11 mouse cellular contexts compared by ENCODE assay signal in the genomic region with DNA sequence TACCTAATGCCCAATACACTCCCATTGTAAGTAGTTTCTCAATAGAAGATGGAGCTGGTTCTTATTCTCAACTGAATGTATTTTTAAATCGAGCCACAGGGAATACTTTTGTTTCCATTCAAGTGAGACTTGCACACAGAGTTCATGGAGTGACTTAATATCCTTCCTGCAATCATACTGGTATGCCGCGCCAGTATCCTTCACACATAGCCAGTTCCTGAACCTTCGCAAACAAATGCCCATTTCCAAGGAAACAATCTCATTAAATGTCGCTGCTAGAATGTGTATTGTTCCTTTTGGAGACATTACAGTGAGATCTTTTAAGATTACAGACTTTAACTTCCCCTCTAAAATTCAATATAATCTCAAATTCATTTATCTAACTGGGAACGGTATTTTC. TPM values are rescaled to one million over a fixed set of nuclear protein-coding genes. Genes with fewer than 3 reads are reported as not detected.
DNase-seq lines count a peak whose midpoint lies in the region; ATAC-seq and TF ChIP-seq lines count a peak whose summit lies in the region.
"Had no signal": no experiment of that assay in that cellular context is flagged by ENCODE, and none has a peak within 500 bp of the region (broad histone marks: within the 10 kb centered on the region; RNA-seq: fewer than 3 reads in every experiment).

No protein-coding gene starts in this region.

- no peaks in the 10 kb centered on the region; the same call in 1 of the 2 replicates for H3K27me3 ChIP-seq in hindbrain, embryonic 14.5 days (ENCODE audit: control insufficient read depth, insufficient read depth, low read length)
- no peaks in the 10 kb centered on the region; the same call in 1 of the 2 replicates for H3K27me3 ChIP-seq in hindbrain, embryonic 16.5 days (replicated peaks; ENCODE audit: control insufficient read depth, insufficient read depth, low read length)
- no peaks in the 10 kb centered on the region for H3K27me3 ChIP-seq in liver, embryonic 14.5 days (ENCODE audit: control insufficient read depth, insufficient read depth, low read length)
- H3K27me3 ChIP-seq in liver, embryonic 12.5 days (replicated peaks), result no peaks in the 10 kb centered on the region; the same call in 1 of the 2 replicates
- no peaks in the 10 kb centered on the region for H3K27me3 ChIP-seq in limb, embryonic 14.5 days (ENCODE audit: control insufficient read depth, insufficient read depth, low read length)
- H3K27me3 ChIP-seq in neural tube, embryonic 15.5 days (replicated peaks), result peaks cover 5% of the 10 kb centered on the region; the same call in 1 of the 2 replicates
- no peaks in the 10 kb centered on the region for H3K27me3 ChIP-seq in midbrain, embryonic 11.5 days (ENCODE audit: control insufficient read depth, insufficient read depth, low read length)
- H3K27me3 ChIP-seq: midbrain, embryonic 15.5 days had no signal

- TF ChIP-seq CTCF in liver, embryonic 14.5 days (IDR thresholded peaks at IDR 0.05; ENCODE audit: low read depth), result no peak

- peak overlapping the region; percentile 87; the same call in 1 of the 2 replicates for H3K4me2 ChIP-seq in hindbrain, embryonic 14.5 days (replicated peaks)
- no peak overlapping the region for H3K4me2 ChIP-seq in hindbrain, embryonic 16.5 days (ENCODE audit: low read length)
- peak overlapping the region; percentile 42 for H3K4me2 ChIP-seq in liver, embryonic 14.5 days (ENCODE audit: low read depth)
- H3K4me2 ChIP-seq in liver, embryonic 12.5 days, result no peak overlapping the region
- H3K4me2 ChIP-seq in limb, embryonic 14.5 days (replicated peaks; ENCODE audit: low read depth, low read length, severe bottlenecking), result peak overlapping the region; percentile 68; the same call in 1 of the 2 replicates
- peak overlapping the region; percentile 95 for H3K4me2 ChIP-seq in neural tube, embryonic 15.5 days
- no peak overlapping the region for H3K4me2 ChIP-seq in midbrain, embryonic 11.5 days

- 79% methylated on average over 6 of the region's 6 CpGs for WGBS in hindbrain, embryonic 14.5 days
- 77% methylated on average over 6 of the region's 6 CpGs for WGBS in hindbrain, embryonic 16.5 days
- WGBS in liver, embryonic 14.5 days (ENCODE audit: insufficient replicate concordance), result 59% methylated on average over 6 of the region's 6 CpGs
- WGBS in liver, embryonic 12.5 days (ENCODE audit: insufficient replicate concordance), result 73% methylated on average over 6 of the region's 6 CpGs
- WGBS in limb, embryonic 14.5 days, result 84% methylated on average over 6 of the region's 6 CpGs
- WGBS in neural tube, embryonic 15.5 days, result 62% methylated on average over 6 of the region's 6 CpGs
- WGBS in midbrain, embryonic 11.5 days, result 87% methylated on average over 6 of the region's 6 CpGs

- peak overlapping the region; percentile 47 for H3K4me3 ChIP-seq in hindbrain, embryonic 14.5 days (replicated peaks; ENCODE audit: low read length)
- H3K4me3 ChIP-seq in hindbrain, embryonic 16.5 days (ENCODE audit: low read length), result no peak overlapping the region; the same call in 1 of the 2 replicates
- H3K4me3 ChIP-seq in liver, embryonic 14.5 days (ENCODE audit: insufficient read depth in 1 of 2, low read depth in 2 of 2, low read length in 2 of 2), result no peak overlapping the region
- no peak overlapping the region for H3K4me3 ChIP-seq in liver, embryonic 12.5 days
- H3K4me3 ChIP-seq in limb, embryonic 14.5 days (replicated peaks; ENCODE audit: low read length), result no peak overlapping the region; the same call in 1 of the 2 replicates
- H3K4me3 ChIP-seq in neural tube, embryonic 15.5 days (replicated peaks), result no peak overlapping the region
- no peak overlapping the region for H3K4me3 ChIP-seq in midbrain, embryonic 11.5 days (ENCODE audit: low read depth, low read length)
- H3K4me3 ChIP-seq: midbrain, embryonic 15.5 days had no signal

- H3K9me3 ChIP-seq in hindbrain, embryonic 14.5 days (ENCODE audit: control insufficient read depth, low read length), result no peaks in the 10 kb centered on the region
- no peaks in the 10 kb centered on the region for H3K9me3 ChIP-seq in hindbrain, embryonic 16.5 days (ENCODE audit: control insufficient read depth, low read length)
- no peaks in the 10 kb centered on the region for H3K9me3 ChIP-seq in liver, embryonic 14.5 days (ENCODE audit: control insufficient read depth, low read length)
- H3K9me3 ChIP-seq in liver, embryonic 12.5 days (replicated peaks), result no peaks in the 10 kb centered on the region
- no peaks in the 10 kb centered on the region for H3K9me3 ChIP-seq in limb, embryonic 14.5 days (ENCODE audit: control insufficient read depth, low read length)
- H3K9me3 ChIP-seq in neural tube, embryonic 15.5 days (replicated peaks), result no peaks in the 10 kb centered on the region
- no peaks in the 10 kb centered on the region for H3K9me3 ChIP-seq in midbrain, embryonic 11.5 days (ENCODE audit: control insufficient read depth, low read length)
- H3K9me3 ChIP-seq: midbrain, embryonic 15.5 days had no signal

- no peak for TF ChIP-seq POLR2A in limb, embryonic 14.5 days (IDR thresholded peaks at IDR 0.05; ENCODE audit: borderline replicate concordance, extremely low read depth, insufficient read depth, insufficient read length)

- no peak for TF ChIP-seq EP300 in liver, embryonic 14.5 days (IDR thresholded peaks at IDR 0.05; ENCODE audit: low read depth)

- ATAC-seq in hindbrain, embryonic 14.5 days (ENCODE audit: low FRiP score), result no peak
- ATAC-seq in hindbrain, embryonic 16.5 days, result no peak
- no peak for ATAC-seq in liver, embryonic 14.5 days (ENCODE audit: insufficient read depth)
- no peak for ATAC-seq in liver, embryonic 12.5 days
- no peak for ATAC-seq in limb, embryonic 14.5 days (ENCODE audit: low FRiP score, low read depth)
- ATAC-seq in neural tube, embryonic 15.5 days (ENCODE audit: low FRiP score), result no peak
- ATAC-seq in midbrain, embryonic 11.5 days (ENCODE audit: low FRiP score), result no peak
- ATAC-seq: activated CD4-positive, CD25-positive, alpha-beta regulatory T cell, adult 4 months; midbrain, embryonic 15.5 days had no signal

- H3K4me1 ChIP-seq in hindbrain, embryonic 14.5 days (replicated peaks; ENCODE audit: control insufficient read depth, insufficient read depth, low read length), result no peaks in the 10 kb centered on the region; the same call in 1 of the 2 replicates
- H3K4me1 ChIP-seq in hindbrain, embryonic 16.5 days (ENCODE audit: control insufficient read depth, insufficient read depth, low read depth, low read length), result peaks cover 2% of the 10 kb centered on the region; the same call in 1 of the 2 replicates
- peaks cover 0 to 4% of the 10 kb centered on the region in 2 experiments; a peak in 1 of 4 replicates for H3K4me1 ChIP-seq in liver, embryonic 14.5 days (replicated peaks; ENCODE audit: control insufficient read depth in 2 of 2, insufficient read depth in 2 of 2, low read length in 1 of 2)
- H3K4me1 ChIP-seq in liver, embryonic 12.5 days, result 0 out of 2 replicates have a peak, but pooled peaks cover 6% of the 10 kb centered on the region
- peaks cover 7% of the 10 kb centered on the region; the same call in 1 of the 2 replicates for H3K4me1 ChIP-seq in limb, embryonic 14.5 days (ENCODE audit: control insufficient read depth, insufficient read depth, low read length)
- H3K4me1 ChIP-seq in neural tube, embryonic 15.5 days, result peaks cover 13% of the 10 kb centered on the region
- peaks cover 4% of the 10 kb centered on the region; the same call in 1 of the 2 replicates for H3K4me1 ChIP-seq in midbrain, embryonic 11.5 days (ENCODE audit: control insufficient read depth, insufficient read depth, low read length)

- H3K36me3 ChIP-seq in hindbrain, embryonic 14.5 days (replicated peaks; ENCODE audit: control insufficient read depth, insufficient read depth), result no peaks in the 10 kb centered on the region
- H3K36me3 ChIP-seq in hindbrain, embryonic 16.5 days (ENCODE audit: control insufficient read depth, insufficient read depth, low read length), result no peaks in the 10 kb centered on the region
- no peaks in the 10 kb centered on the region for H3K36me3 ChIP-seq in liver, embryonic 14.5 days (replicated peaks; ENCODE audit: control insufficient read depth, insufficient read depth, low read depth)
- no peaks in the 10 kb centered on the region for H3K36me3 ChIP-seq in liver, embryonic 12.5 days
- no peaks in the 10 kb centered on the region for H3K36me3 ChIP-seq in limb, embryonic 14.5 days (ENCODE audit: control insufficient read depth, insufficient read depth, low read length)
- no peaks in the 10 kb centered on the region for H3K36me3 ChIP-seq in neural tube, embryonic 15.5 days
- H3K36me3 ChIP-seq in midbrain, embryonic 11.5 days (ENCODE audit: control insufficient read depth, insufficient read depth, low read length), result no peaks in the 10 kb centered on the region
- H3K36me3 ChIP-seq: midbrain, embryonic 15.5 days had no signal

- no peak for DNase-seq in hindbrain, embryonic 14.5 days (ENCODE audit: low spot score)
- DNase-seq in liver, embryonic 14.5 days (ENCODE audit: low read depth in 3 of 3, low spot score in 3 of 3), result no peak
- DNase-seq in limb, embryonic 14.5 days (ENCODE audit: low spot score), result no peak
- DNase-seq in midbrain, embryonic 11.5 days (ENCODE audit: low spot score, missing footprints), result no peak
- DNase-seq: cerebellum, postnatal 36 days; gastrocnemius, postnatal 10 days had no signal

- no peak overlapping the region for H3K27ac ChIP-seq in hindbrain, embryonic 14.5 days
- no peak overlapping the region for H3K27ac ChIP-seq in hindbrain, embryonic 16.5 days (ENCODE audit: low read depth, low read length)
- H3K27ac ChIP-seq in liver, embryonic 14.5 days, result no peak overlapping the region
- no peak overlapping the region for H3K27ac ChIP-seq in liver, embryonic 12.5 days
- no peak overlapping the region for H3K27ac ChIP-seq in limb, embryonic 14.5 days (replicated peaks; ENCODE audit: low read depth, low read length)
- H3K27ac ChIP-seq in neural tube, embryonic 15.5 days (replicated peaks), result no peak overlapping the region
- no peak overlapping the region for H3K27ac ChIP-seq in midbrain, embryonic 11.5 days (ENCODE audit: low read depth, low read length)
- H3K27ac ChIP-seq: midbrain, embryonic 15.5 days had no signal

- no peak overlapping the region for H3K9ac ChIP-seq in hindbrain, embryonic 14.5 days
- H3K9ac ChIP-seq in hindbrain, embryonic 16.5 days (ENCODE audit: low read depth, low read length), result no peak overlapping the region
- H3K9ac ChIP-seq in liver, embryonic 14.5 days (replicated peaks), result no peak overlapping the region
- no peak overlapping the region for H3K9ac ChIP-seq in liver, embryonic 12.5 days
- H3K9ac ChIP-seq in limb, embryonic 14.5 days (ENCODE audit: low read depth, low read length, severe bottlenecking), result no peak overlapping the region
- H3K9ac ChIP-seq in neural tube, embryonic 15.5 days (replicated peaks), result no peak overlapping the region
- no peak overlapping the region for H3K9ac ChIP-seq in midbrain, embryonic 11.5 days (ENCODE audit: low read length)
- H3K9ac ChIP-seq: midbrain, embryonic 15.5 days had no signal

RNA-seq across cellular contexts. Expression of gene Stard13, which starts 45.0 kb away (rescaled TPM):
- 6.0 and 7.1 TPM in 2 replicates for polyA plus RNA-seq in hindbrain, embryonic 14.5 days (2014; fragmentation: Nextera tagmentation; extraction: Ambion mirVana)
- 5.9 and 6.1 TPM in 2 replicates for polyA plus RNA-seq in hindbrain, embryonic 16.5 days (2015; fragmentation: Nextera tagmentation; extraction: Ambion mirVana)
- 0.93 and 1.1 TPM in 2 replicates for polyA plus RNA-seq in liver, embryonic 14.5 days (2012; rRNA removed)
- polyA plus RNA-seq in liver, embryonic 14.5 days (2014; fragmentation: Nextera tagmentation; extraction: Ambion mirVana), result 0.48 and 0.56 TPM in 2 replicates
- polyA plus RNA-seq in liver, embryonic 12.5 days (2016; fragmentation: Nextera tagmentation; extraction: Ambion mirVana), result 1.3 and 1.7 TPM in 2 replicates
- 15.4 and 17.5 TPM in 2 replicates for polyA plus RNA-seq in limb, embryonic 14.5 days (2012; rRNA removed)
- polyA plus RNA-seq in limb, embryonic 14.5 days (2014; fragmentation: Nextera tagmentation; extraction: Ambion mirVana), result 9.0 and 10.6 TPM in 2 replicates
- 5.9 and 6.0 TPM in 2 replicates for polyA plus RNA-seq in neural tube, embryonic 15.5 days (2015; fragmentation: Nextera tagmentation; extraction: Ambion mirVana)
- 2.8 and 2.9 TPM in 2 replicates for polyA plus RNA-seq in midbrain, embryonic 11.5 days (2014; fragmentation: Nextera tagmentation; extraction: Ambion mirVana)
- polyA plus RNA-seq: activated CD4-positive, CD25-positive, alpha-beta regulatory T cell, adult 4 months had no signal

Comparison
In these comparisons a context has a peak if more than half of its experiments do, and no peak if none do; other contexts are left out.
1. H3K4me2 ChIP-seq: peak in hindbrain, embryonic 14.5 days (single experiment), liver, embryonic 14.5 days (single experiment), limb, embryonic 14.5 days (single experiment) and neural tube, embryonic 15.5 days (single experiment); none in hindbrain, embryonic 16.5 days (single experiment), liver, embryonic 12.5 days (single experiment) and midbrain, embryonic 11.5 days (single experiment).